Comparison of ENCODE assay signal across 7 mouse cellular contexts in genomic region chr7:5052438-5052837, GRCm38 (mm10). TPM values are rescaled to one million over a fixed set of nuclear protein-coding genes. Genes with fewer than 3 reads are reported as not detected.
DNase-seq lines count a peak whose midpoint lies in the region; ATAC-seq and TF ChIP-seq lines count a peak whose summit lies in the region.

No protein-coding gene starts in this region.

- peak overlapping the region; percentile 86 for H3K9ac ChIP-seq in lung, embryonic 16.5 days (ENCODE audit: low read length)
- no peak overlapping the region; the same call in 1 of the 2 replicates for H3K9ac ChIP-seq in limb, embryonic 11.5 days (ENCODE audit: low read length)
- peak overlapping the region; percentile 29; the same call in 1 of the 2 replicates for H3K9ac ChIP-seq in stomach, embryonic 15.5 days

- no peak for TF ChIP-seq CTCF in embryonic fibroblast, embryonic 13.5 days (IDR thresholded peaks at IDR 0.05; ENCODE audit: borderline replicate concordance, insufficient read depth, low read length)

- under 1% methylated on average over 12 of the region's 12 CpGs for WGBS in lung, embryonic 16.5 days
- WGBS in limb, embryonic 11.5 days, result 7% methylated on average over 12 of the region's 12 CpGs
- 2% methylated on average over 12 of the region's 12 CpGs for WGBS in stomach, embryonic 15.5 days

- peaks cover 23% of the 10 kb centered on the region for H3K4me1 ChIP-seq in lung, embryonic 16.5 days (replicated peaks; ENCODE audit: control insufficient read depth, insufficient read depth, low read length)
- no peaks in the 10 kb centered on the region for H3K4me1 ChIP-seq in embryonic fibroblast, embryonic 13.5 days (ENCODE audit: control insufficient read depth, insufficient read depth, low read length)
- peaks cover 12% of the 10 kb centered on the region for H3K4me1 ChIP-seq in limb, embryonic 11.5 days (ENCODE audit: control insufficient read depth, insufficient read depth, low read length)
- peaks cover 31% of the 10 kb centered on the region for H3K4me1 ChIP-seq in stomach, embryonic 15.5 days

- peak overlapping the region; percentile 73 for H3K4me3 ChIP-seq in lung, embryonic 16.5 days (ENCODE audit: low read length)
- peak overlapping the region; percentile 61 for H3K4me3 ChIP-seq in embryonic fibroblast, embryonic 13.5 days (ENCODE audit: insufficient read depth, low read length)
- H3K4me3 ChIP-seq in limb, embryonic 11.5 days (ENCODE audit: low read depth, low read length), result peak overlapping the region; percentile 64
- H3K4me3 ChIP-seq in stomach, embryonic 15.5 days (replicated peaks), result peak overlapping the region; percentile 81

- H3K4me2 ChIP-seq in lung, embryonic 16.5 days (ENCODE audit: low read depth, low read length), result peak overlapping the region; percentile 82
- peak overlapping the region; percentile 90 for H3K4me2 ChIP-seq in limb, embryonic 11.5 days (ENCODE audit: low read depth, severe bottlenecking)
- peak overlapping the region; percentile 80 for H3K4me2 ChIP-seq in stomach, embryonic 15.5 days

- ATAC-seq in lung, embryonic 16.5 days (ENCODE audit: low read depth), result no peak
- no peak for ATAC-seq in limb, embryonic 11.5 days (ENCODE audit: insufficient number of reproducible peaks, low FRiP score, low TSS enrichment, low read depth)
- no peak for ATAC-seq in stomach, embryonic 15.5 days (ENCODE audit: insufficient read depth, low FRiP score, low read depth)
- ATAC-seq in cerebellum, adult (ENCODE audit: insufficient number of reproducible peaks, low FRiP score, low TSS enrichment), result no peak

- no peak for DNase-seq in lung, postnatal 14 days
- DNase-seq in limb, embryonic 11.5 days (ENCODE audit: low spot score), result peak; percentile 27
- no peak for DNase-seq in testis, postnatal 10 days (ENCODE audit: low spot score)

- H3K27ac ChIP-seq in lung, embryonic 16.5 days (ENCODE audit: low read length), result no peak overlapping the region
- H3K27ac ChIP-seq in embryonic fibroblast, embryonic 13.5 days (ENCODE audit: insufficient read depth, low read length), result peak overlapping the region; percentile 21; the same call in 1 of the 2 replicates
- H3K27ac ChIP-seq in limb, embryonic 11.5 days (replicated peaks; ENCODE audit: low read depth, low read length), result no peak overlapping the region
- no peak overlapping the region for H3K27ac ChIP-seq in stomach, embryonic 15.5 days

- no peaks in the 10 kb centered on the region for H3K9me3 ChIP-seq in lung, embryonic 16.5 days (ENCODE audit: control insufficient read depth, low read length)
- peaks cover 3% of the 10 kb centered on the region; the same call in 1 of the 2 replicates for H3K9me3 ChIP-seq in limb, embryonic 11.5 days (ENCODE audit: control insufficient read depth, low read length)
- H3K9me3 ChIP-seq in stomach, embryonic 15.5 days, result no peaks in the 10 kb centered on the region

- no peaks in the 10 kb centered on the region for H3K36me3 ChIP-seq in lung, embryonic 16.5 days (ENCODE audit: control insufficient read depth, insufficient read depth, low read length)
- no peaks in the 10 kb centered on the region for H3K36me3 ChIP-seq in limb, embryonic 11.5 days (ENCODE audit: control insufficient read depth, insufficient read depth, low read length)
- H3K36me3 ChIP-seq in stomach, embryonic 15.5 days, result no peaks in the 10 kb centered on the region

- peak; percentile 9; the same call in 1 of the 2 replicates for TF ChIP-seq POLR2A in embryonic fibroblast, embryonic 13.5 days (IDR thresholded peaks at IDR 0.05; ENCODE audit: low read depth, low read length)

- peaks cover 56% of the 10 kb centered on the region for H3K27me3 ChIP-seq in lung, embryonic 16.5 days (ENCODE audit: control insufficient read depth, insufficient read depth, low read depth, low read length)
- peaks cover 55% of the 10 kb centered on the region for H3K27me3 ChIP-seq in limb, embryonic 11.5 days (ENCODE audit: control insufficient read depth, insufficient read depth, low read length)
- peaks cover 56% of the 10 kb centered on the region for H3K27me3 ChIP-seq in stomach, embryonic 15.5 days (replicated peaks)

RNA-seq across cellular contexts. Expression of gene Zfp580, which starts 1.1 kb away (rescaled TPM):
- polyA plus RNA-seq in lung, embryonic 16.5 days (2015; fragmentation: Nextera tagmentation; extraction: Ambion mirVana), result 26.7 and 27.0 TPM in 2 replicates
- polyA plus RNA-seq in embryonic fibroblast, embryonic 13.5 days (2011; ENCODE audit: insufficient read length, low read depth, missing spikeins), result 11.8 and 18.1 TPM in 2 replicates
- 31.8 and 32.9 TPM in 2 replicates for polyA plus RNA-seq in limb, embryonic 11.5 days (2014; fragmentation: Nextera tagmentation; extraction: Ambion mirVana)
- 27.7 and 28.6 TPM in 2 replicates for polyA plus RNA-seq in stomach, embryonic 15.5 days (2015; fragmentation: Nextera tagmentation; extraction: Ambion mirVana)

RNA-seq across cellular contexts. Expression of gene U2af2, which starts 9.5 kb away (rescaled TPM):
- 109 and 110 TPM in 2 replicates for polyA plus RNA-seq in lung, embryonic 16.5 days (2015; fragmentation: Nextera tagmentation; extraction: Ambion mirVana)
- polyA plus RNA-seq in embryonic fibroblast, embryonic 13.5 days (2011; ENCODE audit: insufficient read length, low read depth, missing spikeins), result 193 and 210 TPM in 2 replicates
- polyA plus RNA-seq in limb, embryonic 11.5 days (2014; fragmentation: Nextera tagmentation; extraction: Ambion mirVana), result 193 and 203 TPM in 2 replicates
- 118 and 124 TPM in 2 replicates for polyA plus RNA-seq in stomach, embryonic 15.5 days (2015; fragmentation: Nextera tagmentation; extraction: Ambion mirVana)

RNA-seq across cellular contexts. Expression of gene Zfp784, which starts 14.2 kb away (rescaled TPM):
- 4.9 and 7.0 TPM in 2 replicates for polyA plus RNA-seq in lung, embryonic 16.5 days (2015; fragmentation: Nextera tagmentation; extraction: Ambion mirVana)
- polyA plus RNA-seq in embryonic fibroblast, embryonic 13.5 days (2011; ENCODE audit: insufficient read length, low read depth, missing spikeins), result 1.4 and 2.2 TPM in 2 replicates
- polyA plus RNA-seq in limb, embryonic 11.5 days (2014; fragmentation: Nextera tagmentation; extraction: Ambion mirVana), result 2.7 and 4.1 TPM in 2 replicates
- polyA plus RNA-seq in stomach, embryonic 15.5 days (2015; fragmentation: Nextera tagmentation; extraction: Ambion mirVana), result 5.4 and 6.0 TPM in 2 replicates

RNA-seq across cellular contexts. Expression of gene 4632433K11Rik, which starts 18.5 kb away (rescaled TPM):
- polyA plus RNA-seq in lung, embryonic 16.5 days (2015; fragmentation: Nextera tagmentation; extraction: Ambion mirVana), result not detected in 2 replicates
- polyA plus RNA-seq in embryonic fibroblast, embryonic 13.5 days (2011; ENCODE audit: insufficient read length, low read depth, missing spikeins), result 1.5 and 1.8 TPM in 2 replicates
- not detected in 2 replicates for polyA plus RNA-seq in limb, embryonic 11.5 days (2014; fragmentation: Nextera tagmentation; extraction: Ambion mirVana)
- not detected in 2 replicates for polyA plus RNA-seq in stomach, embryonic 15.5 days (2015; fragmentation: Nextera tagmentation; extraction: Ambion mirVana)

RNA-seq across cellular contexts. Expression of gene Epn1, which starts 27.6 kb away (rescaled TPM):
- polyA plus RNA-seq in lung, embryonic 16.5 days (2015; fragmentation: Nextera tagmentation; extraction: Ambion mirVana), result 53.8 and 54.8 TPM in 2 replicates
- polyA plus RNA-seq in embryonic fibroblast, embryonic 13.5 days (2011; ENCODE audit: insufficient read length, low read depth, missing spikeins), result 66.2 and 69.3 TPM in 2 replicates
- polyA plus RNA-seq in limb, embryonic 11.5 days (2014; fragmentation: Nextera tagmentation; extraction: Ambion mirVana), result 60.1 and 62.2 TPM in 2 replicates
- polyA plus RNA-seq in stomach, embryonic 15.5 days (2015; fragmentation: Nextera tagmentation; extraction: Ambion mirVana), result 54.5 and 59.6 TPM in 2 replicates
